Mouse (Mus musculus) bone marrow, adult 2 months (tissue): Measurements from ENCODE around the gene Ssbp2.

ENCODE experiments used
- CTCF ChIP-seq: fragments of 200-500 bp; IDR thresholded peaks from 2 replicates; pipeline ENCODE4 v1.5.1; 2011; ENCODE audit warnings: low read length, control low read depth; ENCODE audit not compliant: control insufficient read depth, insufficient read depth
- POLR2A ChIP-seq: fragments of 200-500 bp; IDR thresholded peaks from 2 replicates; pipeline ENCODE4 v1.6.1; 2011; ENCODE audit warnings: low read depth, mild to moderate bottlenecking, control low read depth, low read length, borderline replicate concordance; ENCODE audit not compliant: control insufficient read depth

DNA sequence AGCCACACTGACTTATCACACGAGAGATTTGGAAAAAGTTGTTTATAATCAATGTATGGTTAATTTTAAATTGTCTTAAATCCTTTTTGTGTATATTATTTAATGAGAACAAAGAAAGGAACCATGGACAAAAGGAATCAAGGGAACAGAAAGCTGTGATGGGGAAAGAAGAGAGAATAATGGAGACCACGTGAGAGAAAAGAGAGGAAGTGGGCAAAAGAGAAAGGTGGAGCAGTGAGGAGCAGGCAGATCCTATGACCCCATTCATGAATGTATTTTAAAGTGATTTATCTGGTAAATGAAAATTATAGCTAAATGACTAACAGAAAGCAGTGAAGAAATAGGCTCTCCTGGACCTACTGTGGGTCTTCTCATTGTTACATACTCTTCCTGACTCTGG is 128.4 kb downstream of the Ssbp2 start:
- no peak for TF ChIP-seq POLR2A
- no peak for TF ChIP-seq CTCF
